Mouse (Mus musculus) activated CD4-positive, CD25-positive, alpha-beta regulatory T cell (primary cell): Measurements from ENCODE around the gene Slc5a4b. TPM values are rescaled to one million over a fixed set of nuclear protein-coding genes. Genes with fewer than 3 reads are reported as not detected.

Experiments used
- polyA plus RNA-seq, 2 experiments: library from polyadenylated mRNA; unstranded; fragments of 100-300 nt; shearing (Covaris generic); gene quantifications; one replicate each; pipeline ENCODE4 v1.2.1; 2017

Slc5a4b gene
- under 1 TPM in 1 of 2 experiments, not detected in 1; 0.14 TPM for polyA plus RNA-seq

DNA sequence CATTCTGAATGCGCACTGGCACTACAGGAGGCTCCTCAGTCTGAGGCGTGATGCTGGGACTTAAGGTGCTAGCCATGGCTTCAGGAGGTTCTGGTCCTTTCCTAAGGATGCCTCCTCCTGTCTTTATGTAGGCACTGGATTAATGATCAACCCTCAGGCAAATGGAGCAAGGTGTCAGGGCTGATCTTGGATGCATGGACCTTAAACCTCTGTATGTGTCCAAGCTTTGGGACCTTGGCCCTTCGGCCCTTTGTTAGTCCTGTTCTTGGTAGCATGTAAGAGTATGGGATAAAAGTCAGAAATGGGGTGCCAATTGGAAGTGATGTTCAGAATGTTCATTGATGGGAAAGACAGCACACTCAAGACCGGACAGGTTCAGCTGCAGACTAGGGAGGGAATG, at the start of gene Slc5a4b:
Gene Slc5a4b (minus strand): TSS at position 101 of the 400 bp plus-strand sequence.

DNA sequence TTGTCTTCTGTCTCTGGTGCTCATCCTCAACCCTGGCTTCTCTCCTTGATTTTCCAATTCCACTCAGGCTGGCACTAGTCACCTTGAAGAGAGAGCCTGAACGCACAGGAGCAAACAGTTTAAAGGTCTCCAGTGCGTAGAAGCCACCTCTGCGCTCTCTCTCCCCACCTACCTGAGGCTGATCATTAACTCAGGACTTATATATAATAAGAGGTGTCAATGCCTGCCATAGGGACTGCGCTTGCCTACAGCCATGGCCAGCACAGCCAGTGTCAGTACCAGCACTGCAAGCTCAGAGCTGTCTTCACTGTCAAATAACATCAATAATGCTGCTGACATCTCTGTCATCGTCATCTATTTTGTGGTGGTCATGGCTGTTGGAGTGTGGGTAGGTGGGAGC, 36.5 kb upstream of the Slc5a4b start, which contains the start of gene Slc5a4a:
Gene Slc5a4a (plus strand): TSS at position 174 of the 400 bp plus-strand sequence.

DNA sequence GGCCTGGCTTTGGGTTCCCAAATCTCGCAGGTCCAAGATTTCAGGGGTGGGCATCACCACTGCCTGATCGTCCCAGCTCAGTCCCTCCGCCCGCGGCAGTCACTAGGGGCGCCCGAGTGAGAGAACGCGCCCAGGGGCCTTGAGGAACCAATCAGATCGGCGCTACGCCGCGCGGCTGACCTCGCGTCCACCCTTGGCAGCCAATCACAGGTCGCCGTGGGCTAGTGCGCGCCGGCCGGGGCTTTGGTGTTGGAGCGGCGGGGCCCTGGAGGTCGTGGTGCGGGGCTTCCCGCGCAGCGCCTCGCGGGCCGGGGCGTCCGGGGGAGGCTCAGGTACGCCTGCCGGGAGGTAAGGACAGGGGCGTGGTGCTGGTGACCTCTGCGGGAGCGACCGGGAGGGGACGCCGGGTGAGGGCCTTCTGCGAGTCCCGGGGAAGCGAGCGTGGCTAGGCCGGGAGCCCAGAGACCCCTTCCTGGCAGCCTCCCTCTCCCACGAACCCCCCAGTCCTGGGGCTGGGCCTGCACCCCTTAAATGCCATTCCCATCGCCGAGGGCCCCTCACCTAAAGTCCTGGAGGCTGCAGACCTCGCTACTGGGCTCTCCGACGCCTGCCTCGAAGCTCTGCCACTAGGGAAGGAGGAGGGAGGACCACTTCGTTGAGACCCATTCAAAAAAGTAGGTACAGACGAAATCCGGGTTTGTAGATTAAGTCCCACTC, 78.2 kb downstream of the Slc5a4b start, which contains the start of gene Zfp280b:
Gene Zfp280b (plus strand): TSS at position 249 of the 717 bp plus-strand sequence.

Other genes starting within 250 kb of the Slc5a4b start
- gene Derl3, start 217.5 kb downstream of the Slc5a4b start, polyA plus RNA-seq: 1 to 10 TPM; 2.0 to 6.9 TPM
- gene Smarcb1, start 189.3 kb downstream of the Slc5a4b start, polyA plus RNA-seq: 100 to 1,000 TPM in 1 of 2 experiments, 10 to 100 TPM in 1; 96.0 to 119 TPM
- 100 to 1,000 TPM in 1 of 2 experiments, 10 to 100 TPM in 1; 95.9 to 159 TPM for gene Chchd10, start 177.8 kb downstream of the Slc5a4b start, polyA plus RNA-seq
- 10 to 100 TPM in 1 of 2 experiments, 1 to 10 TPM in 1; 6.7 to 10.7 TPM for gene Mmp11, start 174.5 kb downstream of the Slc5a4b start, polyA plus RNA-seq
- gene Gm867, start 170.3 kb downstream of the Slc5a4b start, polyA plus RNA-seq: not detected
- 1 to 10 TPM; 1.1 to 1.7 TPM for gene Vpreb3, start 167.9 kb downstream of the Slc5a4b start, polyA plus RNA-seq
- gene Gm5134, start 156.4 kb downstream of the Slc5a4b start, polyA plus RNA-seq: 1 to 10 TPM in 1 of 2 experiments, under 1 TPM in 1; 0.65 to 1.2 TPM
- gene Zfp280b, start 78.3 kb downstream of the Slc5a4b start, polyA plus RNA-seq: 10 to 100 TPM; 27.9 to 36.3 TPM
- under 1 TPM in 1 of 2 experiments, not detected in 1; 0.09 TPM for gene Slc5a4a, start 36.5 kb upstream of the Slc5a4b start, polyA plus RNA-seq
- gene Prmt2, start 126.9 kb upstream of the Slc5a4b start, polyA plus RNA-seq: 10 to 100 TPM; 10.5 to 13.4 TPM
- under 1 TPM in 1 of 2 experiments, not detected in 1; 0.29 TPM for gene S100b, start 142.9 kb upstream of the Slc5a4b start, polyA plus RNA-seq
- 1 to 10 TPM; 2.5 to 7.8 TPM for gene Dip2a, start 234.3 kb upstream of the Slc5a4b start, polyA plus RNA-seq